8 mouse cellular contexts compared by ENCODE assay signal in the genomic region with DNA sequence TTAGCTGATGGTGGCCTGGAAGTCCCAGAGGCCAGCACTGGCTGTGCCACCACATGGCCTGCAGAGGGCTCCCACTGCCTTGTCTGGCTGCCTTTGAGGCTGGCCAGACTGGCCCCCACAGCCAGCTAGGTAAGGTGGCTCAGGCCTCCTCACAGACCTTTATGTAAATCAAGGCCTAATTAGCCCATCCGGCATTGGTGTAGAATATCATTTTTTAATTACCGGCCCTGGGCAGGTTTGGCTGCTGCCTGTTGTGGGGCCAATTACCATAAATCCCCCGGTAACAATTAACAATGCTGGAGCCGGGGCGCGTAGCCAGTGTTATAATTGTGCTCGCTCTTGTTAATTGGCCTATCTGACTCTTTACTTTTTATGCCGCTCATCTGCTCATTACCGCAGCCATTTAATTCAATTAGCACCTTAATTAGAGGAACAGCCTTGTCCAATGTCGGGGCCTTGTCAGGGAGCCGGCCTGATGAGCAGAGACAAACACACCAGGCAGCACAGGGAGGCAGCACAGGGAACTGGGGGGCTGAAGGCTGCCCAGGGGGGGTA.
DNase-seq lines count a peak whose midpoint lies in the region; ATAC-seq and TF ChIP-seq lines count a peak whose summit lies in the region.

No protein-coding gene starts in this region.

- no peaks in the 10 kb centered on the region for H3K4me1 ChIP-seq in liver, postnatal 0 days (ENCODE audit: insufficient read depth)
- no peaks in the 10 kb centered on the region for H3K4me1 ChIP-seq in liver, embryonic 11.5 days (replicated peaks; ENCODE audit: control insufficient read depth, insufficient read depth, low read length)
- peaks cover 26% of the 10 kb centered on the region for H3K4me1 ChIP-seq in forebrain, embryonic 12.5 days
- H3K4me1 ChIP-seq in limb, embryonic 10.5 days, result peaks cover 22% of the 10 kb centered on the region

- ATAC-seq in liver, postnatal 0 days, result no peak
- no peak for ATAC-seq in liver, embryonic 11.5 days (replicated peaks; ENCODE audit: low FRiP score)
- peak; percentile 84 for ATAC-seq in forebrain, embryonic 12.5 days (ENCODE audit: low FRiP score)

- no peak overlapping the region for H3K9ac ChIP-seq in liver, postnatal 0 days (replicated peaks)
- H3K9ac ChIP-seq in liver, embryonic 11.5 days (ENCODE audit: low read depth, low read length), result no peak overlapping the region
- no peak overlapping the region for H3K9ac ChIP-seq in forebrain, embryonic 12.5 days

- H3K9me3 ChIP-seq in liver, postnatal 0 days (ENCODE audit: low read length), result no peaks in the 10 kb centered on the region
- H3K9me3 ChIP-seq in liver, embryonic 11.5 days (ENCODE audit: control insufficient read depth, low read length), result no peaks in the 10 kb centered on the region
- no peaks in the 10 kb centered on the region for H3K9me3 ChIP-seq in forebrain, embryonic 12.5 days
- no peaks in the 10 kb centered on the region for H3K9me3 ChIP-seq in limb, embryonic 10.5 days (replicated peaks)

- TF ChIP-seq CTCF in liver, postnatal 0 days (IDR thresholded peaks at IDR 0.05; ENCODE audit: low read depth), result peak; percentile 51

- no peaks in the 10 kb centered on the region for H3K36me3 ChIP-seq in liver, postnatal 0 days (replicated peaks; ENCODE audit: insufficient read depth, low read length)
- no peaks in the 10 kb centered on the region for H3K36me3 ChIP-seq in liver, embryonic 11.5 days (ENCODE audit: control insufficient read depth, insufficient read depth, low read length)
- H3K36me3 ChIP-seq in forebrain, embryonic 12.5 days (replicated peaks), result no peaks in the 10 kb centered on the region
- no peaks in the 10 kb centered on the region for H3K36me3 ChIP-seq in limb, embryonic 10.5 days

- 78% methylated on average over 11 of the region's 11 CpGs for WGBS in liver, postnatal 0 days (ENCODE audit: insufficient replicate concordance)
- 78% methylated on average over 11 of the region's 11 CpGs for WGBS in liver, embryonic 11.5 days
- WGBS in forebrain, embryonic 12.5 days, result 18% methylated on average over 11 of the region's 11 CpGs
- WGBS in limb, embryonic 10.5 days, result 55% methylated on average over 11 of the region's 11 CpGs

- intact Hi-C loops in left cerebral cortex, postnatal 10 days (cut with DNase I), result no loop called here

- H3K4me3 ChIP-seq in liver, postnatal 0 days (ENCODE audit: low read depth, low read length), result no peak overlapping the region
- no peak overlapping the region for H3K4me3 ChIP-seq in liver, embryonic 11.5 days (ENCODE audit: low read depth, low read length)
- no peak overlapping the region for H3K4me3 ChIP-seq in forebrain, embryonic 12.5 days (replicated peaks)
- no peak overlapping the region for H3K4me3 ChIP-seq in limb, embryonic 10.5 days

- no peak overlapping the region for H3K4me2 ChIP-seq in liver, postnatal 0 days (ENCODE audit: low read depth, low read length)
- no peak overlapping the region for H3K4me2 ChIP-seq in liver, embryonic 11.5 days
- H3K4me2 ChIP-seq in forebrain, embryonic 12.5 days, result 0 out of 2 replicates have a peak overlapping the region, but pooled peaks have one; percentile 6

- TF ChIP-seq EP300 in liver, postnatal 0 days (IDR thresholded peaks at IDR 0.05; ENCODE audit: low read depth), result no peak

- H3K27ac ChIP-seq in liver, postnatal 0 days (ENCODE audit: low read depth), result no peak overlapping the region
- H3K27ac ChIP-seq in liver, embryonic 11.5 days (ENCODE audit: low read depth, low read length), result no peak overlapping the region
- H3K27ac ChIP-seq in forebrain, embryonic 12.5 days, result peak overlapping the region; percentile 56
- no peak overlapping the region for H3K27ac ChIP-seq in limb, embryonic 10.5 days

- H3K27me3 ChIP-seq in liver, postnatal 0 days (ENCODE audit: insufficient read depth, low read length), result peaks cover 12% of the 10 kb centered on the region
- H3K27me3 ChIP-seq in liver, embryonic 11.5 days (replicated peaks; ENCODE audit: control insufficient read depth, insufficient read depth, low read length), result peaks cover 43% of the 10 kb centered on the region
- H3K27me3 ChIP-seq in forebrain, embryonic 12.5 days, result peaks cover 92% of the 10 kb centered on the region
- peaks cover 74% of the 10 kb centered on the region for H3K27me3 ChIP-seq in limb, embryonic 10.5 days (ENCODE audit: low read depth, poor library complexity, severe bottlenecking)

- DNase-seq in liver, postnatal 0 days, result no peak
- no peak for DNase-seq in liver, embryonic 11.5 days (ENCODE audit: low spot score)
- DNase-seq in cerebellum, adult 18-20 months, result peak; percentile 27 to 35
- DNase-seq in limb, embryonic 10.5 days (ENCODE audit: low spot score), result peak; percentile 52
- no peak for DNase-seq in natural killer cell, adult 2 months (ENCODE audit: low spot score in 2 of 2)
- no peak for DNase-seq in thymus, postnatal 10 days (ENCODE audit: low spot score in 2 of 2)
- no peak for DNase-seq in left cerebral cortex, postnatal 10 days (ENCODE audit: extremely low spot score in 1 of 2, low spot score in 2 of 2)

Comparison
In these comparisons a context has a peak if more than half of its experiments do, and no peak if none do; other contexts are left out.
1. DNase-seq: peak in cerebellum, adult 18-20 months (2 of 2) and limb, embryonic 10.5 days (single experiment); none in liver, postnatal 0 days (single experiment), liver, embryonic 11.5 days (single experiment), natural killer cell, adult 2 months (0 of 2), thymus, postnatal 10 days (0 of 2) and left cerebral cortex, postnatal 10 days (0 of 2).